Mouse (Mus musculus) liver, adult 2 months (tissue): ENCODE results near the gene Cryzl2.

ENCODE experiments used
- CTCF ChIP-seq: fragments of 200-500 bp; IDR thresholded peaks from 2 replicates; pipeline ENCODE4 v1.5.1; 2011; ENCODE audit warnings: low read depth, low read length, control low read depth
- POLR2A ChIP-seq: fragments of 200-500 bp; IDR thresholded peaks from 2 replicates; pipeline ENCODE4 v1.6.1; 2011; ENCODE audit warnings: low read length, control low read depth; ENCODE audit not compliant: insufficient read depth; ENCODE audit errors: extremely low read depth

DNA sequence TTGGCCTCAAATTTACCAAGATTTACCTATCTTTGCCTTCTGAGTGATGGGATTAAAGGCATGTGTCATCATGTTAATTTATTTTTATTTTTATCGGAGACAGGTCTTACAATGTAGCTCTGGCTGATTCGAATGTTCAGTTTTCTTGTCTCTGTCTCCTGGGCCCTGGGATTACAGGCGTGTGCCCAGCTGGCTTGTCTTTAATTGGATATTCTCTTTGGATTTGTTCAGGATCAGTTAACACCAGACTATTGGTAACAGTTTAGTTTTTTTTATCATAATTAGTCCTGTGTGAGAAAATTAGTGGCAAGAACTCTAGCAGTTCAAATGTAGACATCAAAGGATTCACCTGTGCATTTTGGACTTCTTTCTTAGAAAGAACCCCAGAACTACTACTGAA is 588 bp upstream of the Cryzl2 start:
- TF ChIP-seq CTCF (no peak), POLR2A (no peak)
